Mouse (Mus musculus) heart, adult 2 months (tissue): Measurements from ENCODE around the gene Ube2o.

Experiments
- CTCF ChIP-seq: fragments of 200-600 bp; IDR thresholded peaks from 2 replicates; pipeline ENCODE4 v1.8.1; 2022; ENCODE audit warnings: antibody characterized with exemption, mild to moderate bottlenecking, moderate library complexity
- EP300 ChIP-seq: fragments of 200-500 bp; IDR thresholded peaks from 2 replicates; pipeline ENCODE4 v1.6.1; 2011; ENCODE audit warnings: low read depth, low read length, control low read depth; ENCODE audit not compliant: insufficient read depth
- POLR2A ChIP-seq: fragments of 200-500 bp; IDR thresholded peaks from 2 replicates; pipeline ENCODE4 v1.6.1; 2011; ENCODE audit warnings: mild to moderate bottlenecking, low read depth, low read length, control low read depth; ENCODE audit not compliant: insufficient read depth

DNA sequence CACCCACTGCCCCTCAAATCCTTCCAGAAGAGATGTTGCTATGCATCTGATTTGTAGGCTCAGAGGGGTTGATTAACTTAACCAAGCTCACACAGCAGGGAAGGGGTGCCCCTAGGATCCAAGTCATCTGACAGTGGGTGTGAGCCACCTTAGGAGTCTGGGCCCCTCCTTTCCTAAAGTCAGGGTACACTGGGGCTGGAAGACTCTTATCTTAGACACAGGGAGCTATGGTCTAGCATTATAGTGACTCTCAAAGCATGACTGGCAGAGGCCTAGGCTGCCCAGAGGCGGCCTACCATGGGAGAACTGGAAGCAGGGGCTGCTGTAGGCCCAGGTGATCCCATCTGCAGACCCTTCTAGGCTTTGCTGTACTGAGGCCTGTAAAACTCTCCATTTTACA, 31.3 kb upstream of the Ube2o start:
- TF ChIP-seq EP300: no peak
- no peak for TF ChIP-seq CTCF
- TF ChIP-seq POLR2A: no peak
